Mouse (Mus musculus) CH12.LX (cell line): ENCODE measurements around the gene Chchd6. TPM values are rescaled to one million over a fixed set of nuclear protein-coding genes. Genes with fewer than 3 reads are reported as not detected.

ENCODE experiments used
- DNase-seq: peaks from one replicate; pipeline ENCODE4 v3.0.0-alpha.2; 2013; ENCODE audit errors: extremely low read depth
- H3K27ac ChIP-seq: 2 replicates; pipeline ENCODE4 v1.5.1; 2012; ENCODE audit warnings: low read depth, mild to moderate bottlenecking, control low read depth, moderate library complexity; ENCODE audit not compliant: insufficient read depth
- H3K27me3 ChIP-seq: replicated peaks from 2 replicates; pipeline ENCODE3; 2012; ENCODE audit warnings: inconsistent platforms
- H3K36me3 ChIP-seq, 2 experiments: replicated peaks in 1 of 2; 2 replicates each; pipeline versions ENCODE3 to v1.6.1; 2012; ENCODE audit warnings: inconsistent platforms in 1 of 2, low read length in 1 of 2, mild to moderate bottlenecking in 1 of 2, mixed read lengths in 1 of 2, moderate library complexity in 1 of 2; ENCODE audit not compliant: control insufficient read depth in 1 of 2, insufficient read depth in 1 of 2
- H3K4me1 ChIP-seq, 2 experiments: 2 replicates each; pipeline ENCODE4 v1.6.1; 2012; ENCODE audit warnings: inconsistent platforms in 1 of 2, moderate library complexity in 1 of 2; ENCODE audit not compliant: insufficient read depth in 2 of 2, control insufficient read depth in 1 of 2
- H3K4me2 ChIP-seq: 2 replicates; pipeline ENCODE4 v1.6.1; 2012; ENCODE audit warnings: low read depth, mild to moderate bottlenecking, control low read depth; ENCODE audit not compliant: poor library complexity, insufficient read depth, severe bottlenecking
- H3K4me3 ChIP-seq, 3 experiments: fragments of 150-350 bp in 1 of 3; sonication (generic) in 1 of 3; replicated peaks in 1 of 3; 2 replicates each; pipeline versions ENCODE3 to v1.5.1; 2011 to 2012; ENCODE audit warnings: low read depth in 2 of 3, low read length in 2 of 3, mild to moderate bottlenecking in 2 of 3, moderate library complexity in 2 of 3, control low read depth in 1 of 3, improper control_type of control experiment in 1 of 3, inconsistent platforms in 1 of 3, mixed read lengths in 1 of 3; ENCODE audit not compliant: poor library complexity in 1 of 3
- H3K79me2 ChIP-seq: replicated peaks from 2 replicates; pipeline ENCODE4 v1.6.1; 2012; ENCODE audit warnings: mild to moderate bottlenecking, moderate library complexity; ENCODE audit not compliant: control insufficient read depth, poor library complexity, insufficient read depth, severe bottlenecking; ENCODE audit errors: extremely low read depth
- H3K9ac ChIP-seq: 2 replicates; pipeline ENCODE4 v1.6.1; 2012; ENCODE audit warnings: low read depth, mild to moderate bottlenecking, control low read depth, moderate library complexity; ENCODE audit not compliant: insufficient read depth
- H3K9me3 ChIP-seq: replicated peaks from 2 replicates; pipeline ENCODE3; 2012; ENCODE audit warnings: low read length, inconsistent platforms, mixed read lengths
- CHD2 ChIP-seq: IDR thresholded peaks from 2 replicates; pipeline ENCODE4 v1.6.1; 2011; ENCODE audit warnings: low read length, improper control_type of control experiment
- E2F4 ChIP-seq: IDR thresholded peaks from 2 replicates; pipeline ENCODE4 v1.6.1; 2011; ENCODE audit warnings: low read depth, low read length, improper control_type of control experiment; ENCODE audit not compliant: insufficient replicate concordance
- GABPA ChIP-seq: IDR thresholded peaks from 2 replicates; pipeline ENCODE4 v1.6.1; 2012; ENCODE audit warnings: low read depth, low read length, improper control_type of control experiment, inconsistent platforms; ENCODE audit not compliant: insufficient replicate concordance
- IRF4 ChIP-seq: IDR thresholded peaks from 2 replicates; pipeline ENCODE4 v1.6.1; 2014; ENCODE audit warnings: low read depth, mild to moderate bottlenecking, inconsistent platforms, low read length, improper control_type of control experiment
- JUN ChIP-seq: IDR thresholded peaks from 2 replicates; pipeline ENCODE4 v1.6.1; 2011; ENCODE audit warnings: low read depth, mild to moderate bottlenecking, low read length, improper control_type of control experiment, moderate library complexity; ENCODE audit not compliant: insufficient read depth
- MAFK ChIP-seq: IDR thresholded peaks from 2 replicates; pipeline ENCODE4 v1.6.1; 2011; ENCODE audit warnings: low read length, improper control_type of control experiment; ENCODE audit not compliant: insufficient replicate concordance
- NRF1 ChIP-seq: IDR thresholded peaks from 2 replicates; pipeline ENCODE4 v1.6.1; 2014; ENCODE audit warnings: low read depth, mild to moderate bottlenecking, inconsistent platforms, low read length, improper control_type of control experiment, moderate library complexity
- POLR2AphosphoS2 ChIP-seq: IDR thresholded peaks from 2 replicates; pipeline ENCODE4 v1.6.1; 2011; ENCODE audit warnings: low read depth, low read length, improper control_type of control experiment
- RAD21 ChIP-seq: IDR thresholded peaks from 2 replicates; pipeline ENCODE4 v1.6.1; 2011; ENCODE audit warnings: low read depth, mild to moderate bottlenecking, low read length, improper control_type of control experiment, moderate library complexity
- SIN3A ChIP-seq: IDR thresholded peaks from 2 replicates; pipeline ENCODE4 v1.6.1; 2012; ENCODE audit warnings: low read length, improper control_type of control experiment, inconsistent platforms
- USF2 ChIP-seq: conservative IDR thresholded peaks from 2 replicates; pipeline ENCODE4 v1.6.1; 2011; ENCODE audit warnings: low read depth, low read length, improper control_type of control experiment
- ZC3H11A ChIP-seq: IDR thresholded peaks from 2 replicates; pipeline ENCODE4 v1.6.1; 2012; ENCODE audit warnings: low read depth, mild to moderate bottlenecking, inconsistent platforms, low read length, improper control_type of control experiment
- ZMIZ1 ChIP-seq: IDR thresholded peaks from 2 replicates; pipeline ENCODE4 v1.6.1; 2012; ENCODE audit warnings: low read depth, mild to moderate bottlenecking, inconsistent platforms, low read length, improper control_type of control experiment
- ZNF384 ChIP-seq: IDR thresholded peaks from 2 replicates; pipeline ENCODE4 v1.6.1; 2012; ENCODE audit warnings: low read depth, low read length, improper control_type of control experiment, inconsistent platforms
- dilution Hi-C: fragments of 300-500 bp; cut with MboI; formaldehyde crosslinking; loops from 2 replicates; pipeline ENCODE4 v1.14.3; 2020; ENCODE audit warnings: low sequenced_read_pairs; ENCODE audit not compliant: extremely low pct_unique_long_range_greater_than_20kb, extremely low pct_ligation_motif_present
- in situ Hi-C: fragments of 300-500 bp; cut with MboI; formaldehyde crosslinking; loops from 3 replicates; pipeline ENCODE4 v1.14.3; 2019; ENCODE audit warnings: low sequenced_read_pairs, low pct_ligation_motif_present, low pct_unique_long_range_greater_than_20kb, mixed read lengths
- polyA plus RNA-seq: library from polyadenylated mRNA; unstranded; fragments of >175 nt; gene quantifications from 2 replicates; pipeline ENCODE4 v1.2.1, GENCODE M21; 2012; ENCODE audit warnings: low read depth; ENCODE audit not compliant: insufficient read length
- total RNA-seq, 2 experiments: library from RNA; depleted of rRNA; stranded (reverse); fragments of 300-350 nt in 1 of 2; fragments of >200 nt in 1 of 2; gene quantifications; 2 replicates each; pipeline ENCODE4 v1.2.3; 2012 to 2014

The Chchd6 gene
- total and polyA plus RNA-seq, 3 experiments, result 33.3 to 41.5 (median 41.3) TPM

DNA sequence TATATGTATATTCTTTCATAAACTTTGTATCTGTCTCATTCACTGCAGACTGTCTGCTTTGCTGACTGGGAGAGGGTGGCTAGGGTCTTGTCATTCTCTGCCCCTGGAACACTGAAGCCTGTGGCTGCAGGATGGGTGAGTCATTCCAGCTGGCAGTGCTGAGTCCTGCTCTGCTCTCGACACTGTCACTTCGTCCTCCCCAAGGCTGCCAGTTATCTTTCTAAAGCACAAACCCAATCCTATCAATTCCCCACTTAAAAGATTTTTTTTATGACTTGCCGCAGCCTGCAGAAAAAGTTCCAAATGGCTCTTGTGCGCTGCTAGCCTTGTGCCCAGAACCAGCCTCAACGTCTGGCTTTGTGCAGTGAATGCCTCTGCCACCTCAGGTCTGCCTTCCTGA, 187.2 kb downstream of the Chchd6 start:
- peaks cover 0 to 6% of the 10 kb centered on the region in 2 experiments for H3K36me3 ChIP-seq
- TF ChIP-seq MAFK (no peak), ZC3H11A (no peak), JUN (no peak), ZNF384 (no peak), IRF4 (no peak), POLR2AphosphoS2 (no peak), SIN3A (no peak), RAD21 (no peak)
- TF ChIP-seq, all 38 proteins: peak for 0
- Histone ChIP-seq H3K4me1 (peaks cover 3 to 12% of the 10 kb centered on the region in 2 experiments), H3K9me3 (no peaks in the 10 kb centered on the region), H3K27me3 (no peaks in the 10 kb centered on the region), H3K4me2 (no peak overlapping the region), H3K27ac (no peak overlapping the region), H3K9ac (no peak overlapping the region), H3K4me3 (no peak overlapping the region), H3K79me2 (no peaks in the 10 kb centered on the region)
- DNase-seq, result no peak
- dilution Hi-C loops, result no loop called here
- in situ Hi-C loops, result no loop called here

DNA sequence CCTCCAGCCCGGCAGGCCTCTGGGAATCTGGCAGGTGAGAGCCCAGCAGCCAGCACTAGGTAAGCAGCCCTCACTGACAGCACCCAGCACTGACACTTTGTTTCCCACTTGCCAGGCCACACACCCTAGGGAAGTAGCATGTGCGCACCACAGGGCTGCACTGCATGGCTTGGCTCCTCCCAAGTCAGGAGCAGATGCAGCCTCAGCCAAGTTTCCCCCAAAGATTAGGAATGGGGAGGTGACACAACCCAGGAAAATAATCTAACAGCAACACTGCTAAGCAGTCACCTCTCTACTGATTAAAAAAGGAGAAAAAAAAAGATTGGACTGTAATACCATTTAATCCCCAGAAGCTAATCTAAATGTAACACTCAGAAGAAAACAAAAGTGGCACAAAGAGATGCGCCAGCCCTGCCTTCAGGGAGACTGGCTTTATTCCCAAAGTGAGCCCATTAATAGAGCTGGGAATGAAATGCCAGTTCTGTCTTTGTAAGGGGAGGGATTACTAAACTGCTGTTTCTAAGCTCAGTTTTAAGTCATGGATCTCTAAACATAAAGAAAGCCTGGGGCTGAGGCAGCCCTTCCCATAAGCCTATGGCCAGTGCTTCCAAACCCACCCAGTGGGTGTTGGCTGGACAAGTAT, 188.1 kb downstream of the Chchd6 start:
- DNase-seq, result no peak
- Histone ChIP-seq H3K4me3 (no peak overlapping the region), H3K9ac (no peak overlapping the region), H3K79me2 (no peaks in the 10 kb centered on the region), H3K36me3 (peaks cover 0 to 6% of the 10 kb centered on the region in 2 experiments)
- in situ Hi-C loops, result no loop called here
- dilution Hi-C loops, result no loop called here
- TF ChIP-seq NRF1 (no peak), CHD2 (no peak), GABPA (no peak), E2F4 (no peak), IRF4 (no peak), USF2 (no peak), ZMIZ1 (no peak)
- TF ChIP-seq, all 38 proteins: peak for 0
- H3K9me3 ChIP-seq, result no peaks in the 10 kb centered on the region
- no peaks in the 10 kb centered on the region for H3K27me3 ChIP-seq
- peaks cover 2 to 3% of the 10 kb centered on the region in 2 experiments; a peak in 2 of 4 replicates for H3K4me1 ChIP-seq
- H3K4me2 ChIP-seq, result no peak overlapping the region
- no peak overlapping the region for H3K27ac ChIP-seq
